Mouse (Mus musculus): Measurements from ENCODE around the gene Heatr9. TPM values are rescaled to one million over a fixed set of nuclear protein-coding genes. Genes with fewer than 3 reads are reported as not detected.
"Not testable (repeated sequence)": the region's sequence is repeated elsewhere in the genome, so short reads cannot be mapped to it uniquely, and the experiment has no call there.

The Heatr9 gene
- polyA plus RNA-seq, 1 experiment from 2014 or later = not detected

- no peak for ATAC-seq
- H3K27me3 ChIP-seq (ENCODE audit: control insufficient read depth, insufficient read depth, low read depth, low read length) = no peaks in the 10 kb centered on the region
- 75% methylated on average over 6 of the region's 6 CpGs for WGBS
- no peak overlapping the region for H3K4me3 ChIP-seq (ENCODE audit: low read depth, low read length)
- peaks cover 5% of the 10 kb centered on the region; the same call in 1 of the 2 replicates for H3K4me1 ChIP-seq (ENCODE audit: control insufficient read depth, insufficient read depth, low read length)
- no peaks in the 10 kb centered on the region for H3K9me3 ChIP-seq (replicated peaks; ENCODE audit: control insufficient read depth, low read length, poor library complexity, severe bottlenecking)
- no peaks in the 10 kb centered on the region for H3K36me3 ChIP-seq (ENCODE audit: control insufficient read depth, insufficient read depth, low read length)
- H3K27ac ChIP-seq (ENCODE audit: low read length) = no peak overlapping the region
- H3K4me2 ChIP-seq (ENCODE audit: low read length) = no peak overlapping the region
- no peak overlapping the region for H3K9ac ChIP-seq (ENCODE audit: low read depth, low read length)
Measured at GRCm38 (mm10) chr11:83560405-83560804, 38.4 kb upstream of the Heatr9 start.

- Histone ChIP-seq H3K27me3 (ENCODE audit: control insufficient read depth, insufficient read depth, low read depth, low read length) (no peaks in the 10 kb centered on the region), H3K27ac (ENCODE audit: low read length) (no peak overlapping the region), H3K36me3 (ENCODE audit: control insufficient read depth, insufficient read depth, low read length) (no peaks in the 10 kb centered on the region), H3K4me1 (ENCODE audit: control insufficient read depth, insufficient read depth, low read length) (peaks cover 5% of the 10 kb centered on the region; the same call in 1 of the 2 replicates), H3K9ac (ENCODE audit: low read depth, low read length) (no peak overlapping the region), H3K9me3 (replicated peaks; ENCODE audit: control insufficient read depth, low read length, poor library complexity, severe bottlenecking) (no peaks in the 10 kb centered on the region), H3K4me2 (ENCODE audit: low read length) (no peak overlapping the region), H3K4me3 (ENCODE audit: low read depth, low read length) (no peak overlapping the region)
- 38% methylated on average over 10 of the region's 10 CpGs for WGBS
- no peak for ATAC-seq
Measured at GRCm38 (mm10) chr11:83557074-83557473, 35.1 kb upstream of the Heatr9 start.

- H3K9me3 ChIP-seq (replicated peaks; ENCODE audit: control insufficient read depth, low read length, poor library complexity, severe bottlenecking) = no peaks in the 10 kb centered on the region
- peak overlapping the region; percentile 38 for H3K4me2 ChIP-seq (ENCODE audit: low read length)
- no peaks in the 10 kb centered on the region for H3K36me3 ChIP-seq (ENCODE audit: control insufficient read depth, insufficient read depth, low read length)
- WGBS = 30% methylated on average over 8 of the region's 8 CpGs
- no peaks in the 10 kb centered on the region for H3K27me3 ChIP-seq (ENCODE audit: control insufficient read depth, insufficient read depth, low read depth, low read length)
- no peak overlapping the region for H3K4me3 ChIP-seq (ENCODE audit: low read depth, low read length)
- ATAC-seq = peak; percentile 62
- no peak overlapping the region for H3K27ac ChIP-seq (ENCODE audit: low read length)
- H3K9ac ChIP-seq (ENCODE audit: low read depth, low read length) = 0 out of 2 replicates have a peak overlapping the region, but pooled peaks have one; percentile 44
- H3K4me1 ChIP-seq (ENCODE audit: control insufficient read depth, insufficient read depth, low read length) = peaks cover 5% of the 10 kb centered on the region; the same call in 1 of the 2 replicates
Measured at GRCm38 (mm10) chr11:83556085-83556781, 34.3 kb upstream of the Heatr9 start.

GRCm38 (mm10) chr11:83551668-83552067, 29.7 kb upstream of the Heatr9 start:
- WGBS = 91% methylated on average over 5 of the region's 5 CpGs
- H3K4me2 ChIP-seq (ENCODE audit: low read length) = no peak overlapping the region
- peaks cover 5% of the 10 kb centered on the region; the same call in 1 of the 2 replicates for H3K4me1 ChIP-seq (ENCODE audit: control insufficient read depth, insufficient read depth, low read length)
- H3K4me3 ChIP-seq (ENCODE audit: low read depth, low read length) = no peak overlapping the region
- no peak for ATAC-seq
- no peaks in the 10 kb centered on the region for H3K27me3 ChIP-seq (ENCODE audit: control insufficient read depth, insufficient read depth, low read depth, low read length)
- no peaks in the 10 kb centered on the region for H3K36me3 ChIP-seq (ENCODE audit: control insufficient read depth, insufficient read depth, low read length)
- no peak overlapping the region for H3K27ac ChIP-seq (ENCODE audit: low read length)
- H3K9ac ChIP-seq (ENCODE audit: low read depth, low read length) = no peak overlapping the region
- no peaks in the 10 kb centered on the region for H3K9me3 ChIP-seq (replicated peaks; ENCODE audit: control insufficient read depth, low read length, poor library complexity, severe bottlenecking)

GRCm38 (mm10) chr11:83551037-83551436, 29.1 kb upstream of the Heatr9 start:
- H3K9ac ChIP-seq (ENCODE audit: low read depth, low read length); H3K9me3 ChIP-seq (replicated peaks; ENCODE audit: control insufficient read depth, low read length, poor library complexity, severe bottlenecking); H3K4me2 ChIP-seq (ENCODE audit: low read length); ATAC-seq; H3K4me1 ChIP-seq (ENCODE audit: control insufficient read depth, insufficient read depth, low read length); H3K36me3 ChIP-seq (ENCODE audit: control insufficient read depth, insufficient read depth, low read length); H3K27ac ChIP-seq (ENCODE audit: low read length); H3K27me3 ChIP-seq (ENCODE audit: control insufficient read depth, insufficient read depth, low read depth, low read length); H3K4me3 ChIP-seq (ENCODE audit: low read depth, low read length): not testable (repeated sequence)
- WGBS = 86% methylated on average over 7 of the region's 7 CpGs

- Histone ChIP-seq H3K9me3 (replicated peaks; ENCODE audit: control insufficient read depth, low read length, poor library complexity, severe bottlenecking) (no peaks in the 10 kb centered on the region), H3K9ac (ENCODE audit: low read depth, low read length) (no peak overlapping the region), H3K36me3 (ENCODE audit: control insufficient read depth, insufficient read depth, low read length) (no peaks in the 10 kb centered on the region), H3K27ac (ENCODE audit: low read length) (no peak overlapping the region), H3K4me2 (ENCODE audit: low read length) (no peak overlapping the region), H3K4me1 (ENCODE audit: control insufficient read depth, insufficient read depth, low read length) (no peaks in the 10 kb centered on the region), H3K4me3 (ENCODE audit: low read depth, low read length) (no peak overlapping the region), H3K27me3 (ENCODE audit: control insufficient read depth, insufficient read depth, low read depth, low read length) (no peaks in the 10 kb centered on the region)
- 90% methylated on average over 5 of the region's 5 CpGs for WGBS
- ATAC-seq = no peak
Measured at GRCm38 (mm10) chr11:83550186-83550632, 28.2 kb upstream of the Heatr9 start.

GRCm38 (mm10) chr11:83544214-83544613, 22.2 kb upstream of the Heatr9 start:
- no peak overlapping the region for H3K27ac ChIP-seq (ENCODE audit: low read length)
- H3K4me1 ChIP-seq (ENCODE audit: control insufficient read depth, insufficient read depth, low read length) = no peaks in the 10 kb centered on the region
- H3K27me3 ChIP-seq (ENCODE audit: control insufficient read depth, insufficient read depth, low read depth, low read length) = no peaks in the 10 kb centered on the region

GRCm38 (mm10) chr11:83541415-83541814, 19.4 kb upstream of the Heatr9 start:
- Histone ChIP-seq H3K4me1 (ENCODE audit: control insufficient read depth, insufficient read depth, low read length) (no peaks in the 10 kb centered on the region), H3K9ac (ENCODE audit: low read depth, low read length) (no peak overlapping the region), H3K4me2 (ENCODE audit: low read length) (no peak overlapping the region), H3K27me3 (ENCODE audit: control insufficient read depth, insufficient read depth, low read depth, low read length) (no peaks in the 10 kb centered on the region), H3K4me3 (ENCODE audit: low read depth, low read length) (no peak overlapping the region), H3K36me3 (ENCODE audit: control insufficient read depth, insufficient read depth, low read length) (no peaks in the 10 kb centered on the region), H3K9me3 (replicated peaks; ENCODE audit: control insufficient read depth, low read length, poor library complexity, severe bottlenecking) (no peaks in the 10 kb centered on the region), H3K27ac (ENCODE audit: low read length) (no peak overlapping the region)
- no peak for ATAC-seq
- 87% methylated on average over 3 of the region's 3 CpGs for WGBS

More at GRCm38 (mm10) chr11:83544214-83544613, 22.2 kb upstream of the Heatr9 start:
- H3K9me3 ChIP-seq (replicated peaks; ENCODE audit: control insufficient read depth, low read length, poor library complexity, severe bottlenecking) = no peaks in the 10 kb centered on the region
- H3K9ac ChIP-seq (ENCODE audit: low read depth, low read length) = no peak overlapping the region
- WGBS = 77% methylated on average over 3 of the region's 3 CpGs
- no peak for ATAC-seq
- H3K4me2 ChIP-seq (ENCODE audit: low read length) = no peak overlapping the region
- no peak overlapping the region for H3K4me3 ChIP-seq (ENCODE audit: low read depth, low read length)
- no peaks in the 10 kb centered on the region for H3K36me3 ChIP-seq (ENCODE audit: control insufficient read depth, insufficient read depth, low read length)

- no peaks in the 10 kb centered on the region for H3K4me1 ChIP-seq (ENCODE audit: control insufficient read depth, insufficient read depth, low read length)
- no peak for ATAC-seq
- 78% methylated on average over 2 of the region's 2 CpGs for WGBS
Measured at GRCm38 (mm10) chr11:83540931-83541330, 19.0 kb upstream of the Heatr9 start.

More at GRCm38 (mm10) chr11:83540931-83541330, 19.0 kb upstream of the Heatr9 start:
- no peaks in the 10 kb centered on the region for H3K27me3 ChIP-seq (ENCODE audit: control insufficient read depth, insufficient read depth, low read depth, low read length)
- no peak overlapping the region for H3K9ac ChIP-seq (ENCODE audit: low read depth, low read length)
- H3K4me3 ChIP-seq (ENCODE audit: low read depth, low read length) = no peak overlapping the region
- H3K4me2 ChIP-seq (ENCODE audit: low read length) = no peak overlapping the region
- no peaks in the 10 kb centered on the region for H3K9me3 ChIP-seq (replicated peaks; ENCODE audit: control insufficient read depth, low read length, poor library complexity, severe bottlenecking)
- no peaks in the 10 kb centered on the region for H3K36me3 ChIP-seq (ENCODE audit: control insufficient read depth, insufficient read depth, low read length)
- H3K27ac ChIP-seq (ENCODE audit: low read length) = no peak overlapping the region
